Comparison of ENCODE assay signal across 9 mouse cellular contexts in the genomic region with DNA sequence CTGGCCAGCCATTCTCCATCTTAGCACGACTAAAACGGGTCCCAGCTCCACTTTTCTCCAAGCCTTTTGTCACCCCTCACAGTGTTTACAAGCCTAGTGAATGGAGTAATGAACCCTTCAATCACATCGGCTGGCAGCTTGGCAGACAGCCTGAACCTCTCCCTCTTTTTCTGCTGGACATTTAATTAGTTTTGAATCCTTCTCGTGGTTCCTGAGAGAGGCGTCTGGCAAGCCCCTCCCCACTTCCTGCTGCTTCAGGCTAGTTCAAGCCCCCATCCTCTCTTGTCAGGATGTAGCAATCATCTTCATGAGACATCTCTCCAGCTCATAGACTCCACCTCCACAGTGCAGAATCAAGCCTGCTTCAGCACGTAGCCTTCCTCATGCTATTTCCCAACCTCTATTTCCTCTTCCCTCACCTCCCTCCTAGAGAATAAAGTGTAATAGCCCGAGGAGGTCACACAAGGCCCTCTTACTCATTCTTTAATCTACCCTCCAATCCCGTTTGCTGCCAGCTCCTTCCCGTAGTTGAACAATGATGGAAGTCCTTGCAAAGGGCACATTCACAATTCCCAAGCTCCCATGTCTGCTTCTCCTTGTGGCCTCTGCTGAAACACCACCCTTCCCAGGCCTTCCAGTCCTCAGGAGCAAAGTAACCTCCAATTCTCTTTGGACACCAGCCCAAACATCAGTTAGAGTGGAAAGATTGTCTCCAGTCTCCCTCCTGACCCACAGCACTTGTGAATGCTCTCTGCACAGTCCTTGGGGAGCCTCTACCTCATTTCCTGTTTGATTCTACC. TPM values are rescaled to one million over a fixed set of nuclear protein-coding genes. Genes with fewer than 3 reads are reported as not detected.
A peak's percentile ranks its signal among the peaks of the same experiment; 100 is the strongest.
DNase-seq lines count a peak whose midpoint lies in the region; ATAC-seq lines count a peak whose summit lies in the region.
"Had no signal": no experiment of that assay in that cellular context is flagged by ENCODE, and none has a peak within 500 bp of the region (broad histone marks: within the 10 kb centered on the region; RNA-seq: fewer than 3 reads in every experiment).

No protein-coding gene starts in this region.

- H3K27me3 ChIP-seq in embryonic facial prominence, embryonic 11.5 days (ENCODE audit: control insufficient read depth, insufficient read depth, low read length), result no peaks in the 10 kb centered on the region
- H3K27me3 ChIP-seq in embryonic facial prominence, embryonic 10.5 days (replicated peaks; ENCODE audit: low read depth, poor library complexity, severe bottlenecking), result no peaks in the 10 kb centered on the region
- no peaks in the 10 kb centered on the region for H3K27me3 ChIP-seq in hindbrain, embryonic 10.5 days (ENCODE audit: insufficient read depth, poor library complexity, severe bottlenecking)
- H3K27me3 ChIP-seq in limb, embryonic 12.5 days, result no peaks in the 10 kb centered on the region
- H3K27me3 ChIP-seq: liver, embryonic 13.5 days had no signal

- no peak overlapping the region for H3K9ac ChIP-seq in embryonic facial prominence, embryonic 11.5 days (replicated peaks; ENCODE audit: low read length)
- H3K9ac ChIP-seq in limb, embryonic 12.5 days (replicated peaks), result no peak overlapping the region
- H3K9ac ChIP-seq: liver, embryonic 13.5 days had no signal

- DNase-seq in embryonic facial prominence, embryonic 11.5 days (ENCODE audit: low spot score), result no peak
- no peak for DNase-seq in embryonic facial prominence, embryonic 10.5 days (ENCODE audit: low spot score)
- DNase-seq in adrenal gland, postnatal 14 days, result peak; percentile 63
- peak; percentile 21 for DNase-seq in hindbrain, embryonic 10.5 days (ENCODE audit: low spot score)
- DNase-seq in skeletal muscle tissue, adult 2 months (ENCODE audit: low read depth, low spot score), result peak; percentile 10
- DNase-seq in gastrocnemius, adult 18-20 months (ENCODE audit: low spot score), result no peak
- no peak for DNase-seq in thymus, postnatal 25 days
- DNase-seq: liver, embryonic 13.5 days had no signal

- no peak overlapping the region for H3K4me2 ChIP-seq in embryonic facial prominence, embryonic 11.5 days (ENCODE audit: low read depth, low read length)
- H3K4me2 ChIP-seq in limb, embryonic 12.5 days, result peak overlapping the region; percentile 26; the same call in 1 of the 2 replicates
- H3K4me2 ChIP-seq: liver, embryonic 13.5 days had no signal

- no peaks in the 10 kb centered on the region for H3K36me3 ChIP-seq in embryonic facial prominence, embryonic 11.5 days (replicated peaks; ENCODE audit: control insufficient read depth, insufficient read depth, low read depth, low read length)
- H3K36me3 ChIP-seq in embryonic facial prominence, embryonic 10.5 days (replicated peaks), result peaks cover 10% of the 10 kb centered on the region
- peaks cover 11% of the 10 kb centered on the region for H3K36me3 ChIP-seq in hindbrain, embryonic 10.5 days
- H3K36me3 ChIP-seq in limb, embryonic 12.5 days, result peaks cover 7% of the 10 kb centered on the region
- H3K36me3 ChIP-seq: liver, embryonic 13.5 days had no signal

- H3K4me3 ChIP-seq in embryonic facial prominence, embryonic 11.5 days (ENCODE audit: low read depth, low read length), result no peak overlapping the region
- no peak overlapping the region for H3K4me3 ChIP-seq in embryonic facial prominence, embryonic 10.5 days
- H3K4me3 ChIP-seq in hindbrain, embryonic 10.5 days, result no peak overlapping the region
- no peak overlapping the region for H3K4me3 ChIP-seq in limb, embryonic 12.5 days (replicated peaks)
- H3K4me3 ChIP-seq: liver, embryonic 13.5 days had no signal

- 0 out of 2 replicates have a peak, but pooled peaks have one; percentile 62 for ATAC-seq in embryonic facial prominence, embryonic 11.5 days (replicated peaks; ENCODE audit: insufficient number of reproducible peaks, low FRiP score, low TSS enrichment, low read depth)
- peak; percentile 59; the same call in 1 of the 2 replicates for ATAC-seq in limb, embryonic 12.5 days (ENCODE audit: insufficient number of reproducible peaks, insufficient read depth, low FRiP score, low TSS enrichment, low read depth)

- 33% methylated on average over 9 of the region's 9 CpGs for WGBS in embryonic facial prominence, embryonic 11.5 days
- 32% methylated on average over 9 of the region's 9 CpGs for WGBS in embryonic facial prominence, embryonic 10.5 days
- 35% methylated on average over 9 of the region's 9 CpGs for WGBS in hindbrain, embryonic 10.5 days
- WGBS in limb, embryonic 12.5 days, result 25% methylated on average over 9 of the region's 9 CpGs

- H3K9me3 ChIP-seq in embryonic facial prominence, embryonic 11.5 days (replicated peaks; ENCODE audit: control insufficient read depth, low read length), result no peaks in the 10 kb centered on the region
- H3K9me3 ChIP-seq in embryonic facial prominence, embryonic 10.5 days, result no peaks in the 10 kb centered on the region
- no peaks in the 10 kb centered on the region for H3K9me3 ChIP-seq in hindbrain, embryonic 10.5 days
- H3K9me3 ChIP-seq in limb, embryonic 12.5 days, result no peaks in the 10 kb centered on the region
- H3K9me3 ChIP-seq: liver, embryonic 13.5 days had no signal

- H3K4me1 ChIP-seq in embryonic facial prominence, embryonic 11.5 days (ENCODE audit: control insufficient read depth, insufficient read depth, low read length), result peaks cover 3% of the 10 kb centered on the region; the same call in 1 of the 2 replicates
- H3K4me1 ChIP-seq in embryonic facial prominence, embryonic 10.5 days, result peaks cover 18% of the 10 kb centered on the region
- H3K4me1 ChIP-seq in hindbrain, embryonic 10.5 days (replicated peaks), result peaks cover 15% of the 10 kb centered on the region
- H3K4me1 ChIP-seq in limb, embryonic 12.5 days (replicated peaks), result peaks cover 18% of the 10 kb centered on the region

- no peak overlapping the region for H3K27ac ChIP-seq in embryonic facial prominence, embryonic 11.5 days (replicated peaks; ENCODE audit: low read depth, low read length)
- no peak overlapping the region; the same call in 1 of the 2 replicates for H3K27ac ChIP-seq in embryonic facial prominence, embryonic 10.5 days (replicated peaks)
- H3K27ac ChIP-seq in hindbrain, embryonic 10.5 days, result peak overlapping the region; percentile 54; the same call in 1 of the 2 replicates
- H3K27ac ChIP-seq in limb, embryonic 12.5 days, result peak overlapping the region; percentile 41; the same call in 1 of the 2 replicates
- H3K27ac ChIP-seq: liver, embryonic 13.5 days had no signal

RNA-seq across cellular contexts. Expression of gene Tspan12, which starts 12.1 kb away (rescaled TPM):
- polyA plus RNA-seq in embryonic facial prominence, embryonic 11.5 days (2014; fragmentation: Nextera tagmentation; extraction: Ambion mirVana), result 62.1 and 63.9 TPM in 2 replicates
- polyA plus RNA-seq in embryonic facial prominence, embryonic 10.5 days (2016; fragmentation: Nextera tagmentation; extraction: Ambion mirVana), result 63.8 and 64.9 TPM in 2 replicates
- 177 and 191 TPM in 2 replicates for total RNA-seq in adrenal gland, postnatal 14 days (2021)
- polyA plus RNA-seq in hindbrain, embryonic 10.5 days (2016; fragmentation: Nextera tagmentation; extraction: Ambion mirVana), result 58.7 and 59.7 TPM in 2 replicates
- 39.0 and 40.6 TPM in 2 replicates for polyA plus RNA-seq in limb, embryonic 12.5 days (2016; fragmentation: Nextera tagmentation; extraction: Ambion mirVana)
- total RNA-seq in gastrocnemius, adult 18-20 months (2021), result 10 to 100 TPM; 11.7 to 13.3 TPM

Comparison
In these comparisons a context has a peak if more than half of its experiments do, and no peak if none do; other contexts are left out.
1. DNase-seq: peak in adrenal gland, postnatal 14 days (single experiment), hindbrain, embryonic 10.5 days (single experiment) and skeletal muscle tissue, adult 2 months (single experiment); none in embryonic facial prominence, embryonic 11.5 days (single experiment), embryonic facial prominence, embryonic 10.5 days (single experiment), gastrocnemius, adult 18-20 months (single experiment) and thymus, postnatal 25 days (single experiment).
2. H3K27ac ChIP-seq: peak in hindbrain, embryonic 10.5 days (single experiment) and limb, embryonic 12.5 days (single experiment); none in embryonic facial prominence, embryonic 11.5 days (single experiment) and embryonic facial prominence, embryonic 10.5 days (single experiment).